Mouse (Mus musculus) stomach, postnatal 0 days (tissue): ENCODE measurements around the gene Ppan.

ENCODE experiments used
- CTCF ChIP-seq: IDR thresholded peaks from 2 replicates; pipeline ENCODE4 v1.5.1; 2016; ENCODE audit warnings: antibody characterized with exemption, low read depth, mild to moderate bottlenecking, moderate library complexity
- EP300 ChIP-seq: optimal IDR thresholded peaks from 2 replicates; pipeline ENCODE3; 2016; ENCODE audit warnings: antibody characterized with exemption

GRCm38 (mm10) chr9:20876318-20877117, 11.5 kb upstream of the Ppan start:
- no peak for TF ChIP-seq CTCF
- no peak for TF ChIP-seq EP300
